Mouse (Mus musculus) adrenal gland, adult 2 months (tissue): Measurements from ENCODE around the gene Mob2. TPM values are rescaled to one million over a fixed set of nuclear protein-coding genes. Genes with fewer than 3 reads are reported as not detected.

Experiments used
- DNase-seq: peaks from one replicate; pipeline ENCODE4 v3.0.0; 2021
- long read RNA-seq: library from polyadenylated mRNA; stranded (forward); transcript quantifications from one replicate; pipeline ENCODE4 v2.0.0, GENCODE M21; 2021
- polyA plus RNA-seq: library from polyadenylated mRNA; depleted of rRNA; stranded (reverse); fragments of >200 nt; gene quantifications from 2 replicates; pipeline ENCODE4 v1.2.3, GENCODE M21; 2012; rRNA removed
- total RNA-seq, 2 experiments: library from RNA; stranded (reverse); gene quantifications; 2 replicates each; pipeline ENCODE4 v1.2.3; 2021

Gene Mob2
- 10 to 100 TPM; 52.3 to 59.3 TPM for total RNA-seq
- polyA plus RNA-seq = 33.1 and 38.2 TPM in 2 replicates
- long read RNA-seq, transcript Mob2-201 (5 exons, 1,490 nt) = major isoform, 47 of 77 reads
- long read RNA-seq, partial matches to known transcripts = 1 of 77 reads
- long read RNA-seq, other reads (novel, unspliced or antisense) = 27 of 77 reads

DNA sequence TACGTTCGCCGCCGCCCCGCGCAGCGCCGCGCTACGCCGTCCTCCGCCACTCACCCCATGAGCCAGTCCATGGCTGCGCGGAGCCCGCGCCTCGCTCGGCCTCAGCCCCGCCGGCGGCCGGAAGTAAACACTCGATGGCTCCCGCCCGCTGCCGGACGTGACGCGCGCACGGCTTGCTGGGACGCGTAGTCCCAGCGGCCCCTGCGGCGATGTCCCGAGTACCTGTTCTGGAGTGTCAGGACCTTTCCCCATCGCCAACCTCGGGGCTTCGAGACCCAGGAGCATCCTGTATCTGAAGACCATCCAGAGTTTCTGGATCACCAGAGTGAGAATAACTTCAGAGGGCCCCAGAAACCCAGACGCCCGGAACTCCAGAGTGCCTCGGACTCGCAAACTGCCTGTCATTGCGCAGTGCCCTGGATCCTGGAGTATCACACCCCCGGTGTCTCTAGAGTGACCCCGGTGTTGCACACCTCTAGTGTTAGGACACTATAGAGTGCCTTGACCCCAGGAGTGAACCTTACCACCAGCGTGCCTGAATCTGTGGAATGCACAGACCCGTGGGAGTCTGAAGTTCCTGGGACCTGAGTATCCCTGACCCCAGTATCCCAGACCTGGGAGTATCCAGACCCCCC lies at the start of gene Mob2:
Gene Mob2, minus strand, starts transcription at position 135 of the 635 bp plus-strand sequence.
- peak; percentile 95 for DNase-seq

GRCm38 (mm10) chr7:142104747-142105146 lies 43.9 kb upstream of the Mob2 start:
- DNase-seq = no peak

DNA sequence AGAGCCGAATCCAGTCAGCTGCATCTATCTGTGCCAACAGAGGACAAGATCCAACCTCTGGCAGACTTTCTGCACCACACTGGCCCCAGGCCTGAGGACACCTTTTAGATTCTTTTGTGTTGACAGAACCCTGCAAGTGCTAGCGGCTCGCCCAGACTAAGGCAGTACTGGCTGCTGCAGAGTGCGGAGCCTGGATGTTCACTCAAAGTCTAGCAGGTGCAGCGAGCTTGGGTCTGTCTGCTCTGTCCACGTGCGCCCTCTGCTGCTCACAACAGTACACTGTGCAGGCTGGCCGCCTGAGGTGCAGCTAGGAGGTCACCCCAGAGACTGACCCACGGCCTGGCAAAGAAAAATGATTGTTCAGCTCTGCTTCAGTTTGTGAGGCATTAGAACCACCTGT lies 36.9 kb upstream of the Mob2 start:
- DNase-seq = peak; percentile 82

DNA sequence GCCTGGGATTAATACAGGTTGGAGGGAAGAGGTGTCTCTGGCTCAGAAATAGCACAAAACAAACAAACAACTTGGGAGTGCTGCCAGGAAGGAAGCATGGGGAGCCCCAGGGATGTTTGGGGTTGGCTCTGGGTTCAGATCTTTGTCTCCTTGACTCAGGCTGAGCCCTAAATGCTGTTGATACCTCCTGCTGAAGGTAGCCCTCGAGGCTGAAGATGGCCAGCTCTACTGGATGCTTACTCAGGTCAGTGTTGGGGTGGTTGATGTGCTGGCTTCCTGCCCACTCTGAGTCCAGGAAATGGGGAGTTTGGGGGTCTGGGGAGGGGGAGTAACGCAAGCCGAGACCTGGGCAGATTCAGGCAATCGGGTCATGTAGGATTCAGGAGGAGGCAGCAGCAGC lies 35.8 kb upstream of the Mob2 start:
- DNase-seq = no peak

GRCm38 (mm10) chr7:142095183-142095931 lies 34.5 kb upstream of the Mob2 start, which contains the start of gene Dusp8:
Gene Dusp8, minus strand, starts transcription at chr7:142095843.
- DNase-seq = peak; percentile 95

GRCm38 (mm10) chr7:142094301-142095143 lies 33.7 kb upstream of the Mob2 start:
- DNase-seq = peak; percentile 48

DNA sequence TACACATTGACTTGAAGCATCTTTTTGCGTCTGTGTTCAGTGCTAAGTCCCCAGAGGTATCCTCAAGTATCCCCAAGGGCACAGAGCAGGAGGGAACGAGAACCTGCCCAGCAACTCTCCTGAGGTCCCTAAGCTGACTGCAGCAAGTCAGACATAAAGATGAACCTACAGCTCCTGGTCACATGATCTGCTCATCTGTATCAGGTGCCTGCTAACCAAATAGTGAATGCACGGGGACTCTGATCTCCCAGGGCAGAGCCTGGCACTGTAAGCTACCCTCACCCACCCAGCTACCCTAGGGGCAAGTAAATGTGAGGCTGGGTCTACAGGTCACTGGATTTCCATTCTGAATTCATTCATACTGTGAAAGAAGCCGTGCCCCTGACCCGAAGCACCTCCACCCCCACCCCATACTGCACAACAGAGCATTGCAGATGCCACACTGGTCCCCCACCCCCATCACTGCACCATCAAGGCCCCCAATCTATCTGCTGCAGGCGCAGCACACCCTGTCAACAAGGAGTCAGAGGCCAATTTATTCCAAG lies 32.9 kb upstream of the Mob2 start:
- DNase-seq = no peak

DNA sequence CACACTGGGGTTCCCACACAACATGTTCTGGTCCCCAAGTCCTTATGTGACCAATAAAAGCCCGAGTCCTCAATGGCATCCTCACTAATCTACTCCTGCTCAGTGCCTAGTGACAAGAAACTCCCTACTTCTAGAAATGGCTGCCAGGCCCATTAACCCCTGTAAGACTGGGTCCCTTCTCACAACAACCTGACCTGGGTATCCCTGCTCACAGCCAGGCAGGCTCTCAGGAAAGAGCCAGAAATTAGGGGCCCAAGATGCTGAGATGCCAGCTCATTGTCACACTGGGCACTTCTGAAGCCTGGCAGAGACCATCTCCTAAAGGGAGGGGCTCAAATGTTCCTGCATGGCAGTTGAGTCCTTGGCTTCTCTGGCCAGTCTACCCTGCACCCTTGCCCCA lies 32.1 kb upstream of the Mob2 start:
- DNase-seq = no peak

DNA sequence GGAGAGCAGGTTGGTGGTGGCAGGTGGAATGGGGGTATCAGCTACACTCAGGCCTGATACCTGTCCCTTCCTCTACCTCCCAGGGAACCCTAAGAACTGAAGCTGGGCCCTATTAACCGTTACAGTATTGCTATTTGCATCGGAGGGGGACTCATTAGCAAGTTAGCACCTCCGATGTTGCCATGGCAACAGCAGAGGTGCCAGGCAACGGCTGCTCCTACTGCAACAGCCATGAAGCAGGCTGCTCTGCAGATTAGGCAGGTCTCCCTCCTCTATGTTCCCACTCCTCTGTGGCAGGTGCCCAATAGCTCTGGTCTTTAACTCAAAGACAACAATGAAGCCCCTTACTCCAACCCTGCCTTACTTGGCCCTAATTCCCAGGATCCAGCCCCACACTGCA lies 31.0 kb upstream of the Mob2 start:
- DNase-seq = no peak

GRCm38 (mm10) chr7:142089648-142090447 lies 29.0 kb upstream of the Mob2 start:
- DNase-seq = no peak

DNA sequence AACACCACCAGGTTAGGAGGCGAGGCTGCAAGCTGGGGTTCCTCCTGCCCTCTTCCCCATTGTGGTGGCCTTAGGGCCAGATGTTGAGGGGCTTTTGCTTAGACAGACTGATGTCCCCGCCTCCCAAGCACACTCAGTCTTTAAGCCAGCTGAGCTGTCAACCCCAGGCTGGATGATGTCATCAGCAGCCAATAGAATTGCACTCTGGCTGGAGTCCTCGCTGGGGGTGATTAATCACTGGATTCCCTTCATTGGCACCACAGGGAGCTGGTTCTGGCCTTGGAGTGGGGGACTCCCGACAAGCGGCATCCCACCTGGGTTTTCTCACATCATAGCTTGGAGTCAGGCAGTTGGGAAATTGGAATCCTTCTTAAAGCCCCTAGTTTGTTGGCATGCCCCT lies 28.0 kb upstream of the Mob2 start:
- peak; percentile 86 for DNase-seq

DNA sequence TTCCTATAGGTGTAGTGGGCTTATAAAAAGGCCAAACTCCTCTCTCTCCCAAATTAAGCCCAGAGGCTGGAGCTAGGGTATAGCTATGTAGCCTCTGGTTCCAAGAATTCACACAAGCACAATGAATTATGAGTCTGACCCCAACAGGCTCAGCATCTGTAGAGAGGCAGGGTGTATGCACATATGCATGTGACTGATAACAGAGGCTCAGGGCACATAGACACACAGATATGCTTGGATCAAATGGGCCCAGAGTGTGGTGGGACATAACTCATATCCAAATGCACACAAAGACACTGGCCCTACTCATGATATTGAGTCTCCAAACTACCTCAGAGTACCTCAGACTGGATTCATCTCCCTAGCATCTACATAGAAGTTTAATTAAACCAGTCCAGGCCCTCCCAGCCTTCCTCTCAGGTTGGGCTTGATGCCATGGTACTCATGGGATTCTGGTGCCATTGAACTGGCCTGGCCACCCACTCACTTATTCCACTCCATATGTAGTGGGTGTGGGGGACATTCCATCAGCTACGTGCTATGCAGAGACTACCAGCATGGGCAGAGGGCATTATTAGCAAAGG lies 26.3 kb upstream of the Mob2 start:
- no peak for DNase-seq

GRCm38 (mm10) chr7:142086159-142086905 lies 25.5 kb upstream of the Mob2 start:
- no peak for DNase-seq

GRCm38 (mm10) chr7:142084820-142085219 lies 24.0 kb upstream of the Mob2 start:
- peak; percentile 95 for DNase-seq

- DNase-seq = no peak
Measured at GRCm38 (mm10) chr7:142084395-142084794, 23.5 kb upstream of the Mob2 start.

GRCm38 (mm10) chr7:142083588-142084317 lies 22.9 kb upstream of the Mob2 start:
- DNase-seq = peak; percentile 65

DNA sequence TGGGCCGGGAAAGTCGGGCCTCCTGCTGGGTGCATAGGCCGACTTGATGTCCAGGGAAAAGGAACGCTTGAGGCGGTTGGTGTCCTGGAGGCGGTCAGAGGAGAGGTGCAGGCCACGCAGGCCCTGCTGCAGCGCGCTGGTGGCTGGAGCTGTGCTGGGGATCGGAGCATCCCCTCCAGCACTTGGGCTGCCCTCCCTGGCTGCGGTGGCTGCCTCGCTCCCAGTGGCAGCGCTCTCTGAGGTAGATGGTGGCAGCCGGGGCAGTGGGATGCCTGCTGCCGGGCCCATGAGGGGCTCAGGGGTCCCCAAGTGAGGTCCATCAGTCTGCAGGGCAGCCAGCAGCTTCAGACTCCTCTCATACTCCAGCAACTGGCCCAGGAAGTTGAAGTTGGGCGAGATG lies 21.7 kb upstream of the Mob2 start:
- no peak for DNase-seq

DNA sequence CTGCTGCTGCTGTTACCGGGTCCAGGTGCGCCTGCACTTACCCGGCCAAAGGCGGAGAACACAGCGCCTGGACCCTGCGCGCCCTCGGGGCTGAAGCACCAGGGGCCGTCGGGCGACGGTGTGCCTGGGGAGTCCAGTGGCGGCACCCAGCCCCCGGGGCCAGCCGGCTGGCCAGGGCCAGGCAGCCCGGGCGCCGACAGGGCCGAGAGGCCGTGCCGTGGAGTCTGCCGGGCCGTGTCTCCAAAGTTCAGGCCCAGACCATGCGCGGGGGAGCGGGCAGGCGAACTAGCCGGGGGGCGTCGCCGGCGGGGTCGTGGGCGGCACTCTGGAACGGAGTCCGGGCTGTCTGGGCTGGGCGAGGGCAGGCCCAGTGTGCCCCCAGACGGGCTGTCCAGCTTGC lies 21.3 kb upstream of the Mob2 start:
- DNase-seq = no peak

GRCm38 (mm10) chr7:142081736-142082135 lies 20.9 kb upstream of the Mob2 start:
- no peak for DNase-seq
